15 mouse cellular contexts compared by ENCODE assay signal in genomic region chr9:60626311-60626791, GRCm38 (mm10).
DNase-seq lines count a peak whose midpoint lies in the region; ATAC-seq lines count a peak whose summit lies in the region.
"Had no signal": no experiment of that assay in that cellular context is flagged by ENCODE, and none has a peak within 500 bp of the region (broad histone marks: within the 10 kb centered on the region; RNA-seq: fewer than 3 reads in every experiment).

No protein-coding gene starts in this region.

- H3K4me1 ChIP-seq in midbrain, embryonic 10.5 days = peaks cover 16% of the 10 kb centered on the region
- no peaks in the 10 kb centered on the region for H3K4me1 ChIP-seq in midbrain, embryonic 11.5 days (ENCODE audit: control insufficient read depth, insufficient read depth, low read length)
- H3K4me1 ChIP-seq in hindbrain, embryonic 13.5 days (replicated peaks) = peaks cover 20% of the 10 kb centered on the region

- H3K27ac ChIP-seq in midbrain, embryonic 10.5 days (replicated peaks) = peak overlapping the region; percentile 67
- no peak overlapping the region for H3K27ac ChIP-seq in midbrain, embryonic 11.5 days (ENCODE audit: low read depth, low read length)
- H3K27ac ChIP-seq in hindbrain, embryonic 13.5 days = peak overlapping the region; percentile 45
- H3K27ac ChIP-seq: embryonic facial prominence, embryonic 12.5 days; macrophage; neural tube, embryonic 12.5 days had no signal

- no peak for ATAC-seq in midbrain, embryonic 11.5 days (ENCODE audit: low FRiP score)
- no peak for ATAC-seq in hindbrain, embryonic 13.5 days (ENCODE audit: low FRiP score)

- no peaks in the 10 kb centered on the region for H3K9me3 ChIP-seq in midbrain, embryonic 10.5 days (replicated peaks)
- no peaks in the 10 kb centered on the region for H3K9me3 ChIP-seq in midbrain, embryonic 11.5 days (ENCODE audit: control insufficient read depth, low read length)
- no peaks in the 10 kb centered on the region for H3K9me3 ChIP-seq in hindbrain, embryonic 13.5 days
- H3K9me3 ChIP-seq: embryonic facial prominence, embryonic 12.5 days; neural tube, embryonic 12.5 days had no signal

- WGBS in midbrain, embryonic 10.5 days = 80% methylated on average over 7 of the region's 7 CpGs
- 75% methylated on average over 7 of the region's 7 CpGs for WGBS in midbrain, embryonic 11.5 days
- WGBS in hindbrain, embryonic 13.5 days = 69% methylated on average over 7 of the region's 7 CpGs

- H3K27me3 ChIP-seq in midbrain, embryonic 10.5 days (ENCODE audit: low read depth, poor library complexity, severe bottlenecking) = no peaks in the 10 kb centered on the region
- no peaks in the 10 kb centered on the region for H3K27me3 ChIP-seq in midbrain, embryonic 11.5 days (ENCODE audit: control insufficient read depth, insufficient read depth, low read length)
- H3K27me3 ChIP-seq in hindbrain, embryonic 13.5 days = no peaks in the 10 kb centered on the region
- H3K27me3 ChIP-seq: embryonic facial prominence, embryonic 12.5 days; neural tube, embryonic 12.5 days had no signal

- no peak for DNase-seq in midbrain, embryonic 10.5 days (ENCODE audit: low spot score)
- DNase-seq in midbrain, embryonic 11.5 days (ENCODE audit: low spot score, missing footprints) = no peak
- peak; percentile 65 to 81 for DNase-seq in cerebellum, postnatal 14 days
- peak; percentile 57 for DNase-seq in retina, embryonic 14.5 days (ENCODE audit: low spot score)
- no peak for DNase-seq in right cerebral cortex, postnatal 36 days (ENCODE audit: low spot score in 2 of 2)
- DNase-seq in c-Kit-positive CD71-positive TER-119-positive erythroid progenitor cells, embryonic 14.5 days (ENCODE audit: low spot score) = no peak
- no peak for DNase-seq in lung, postnatal 10 days
- DNase-seq: gastrocnemius, postnatal 10 days; heart, postnatal 10 days; right cerebral cortex, postnatal 25 days had no signal

- no peak overlapping the region for H3K4me3 ChIP-seq in midbrain, embryonic 10.5 days
- no peak overlapping the region for H3K4me3 ChIP-seq in midbrain, embryonic 11.5 days (ENCODE audit: low read depth, low read length)
- H3K4me3 ChIP-seq in hindbrain, embryonic 13.5 days = no peak overlapping the region
- H3K4me3 ChIP-seq: embryonic facial prominence, embryonic 12.5 days; neural tube, embryonic 12.5 days had no signal

- H3K36me3 ChIP-seq in midbrain, embryonic 10.5 days = no peaks in the 10 kb centered on the region
- H3K36me3 ChIP-seq in midbrain, embryonic 11.5 days (ENCODE audit: control insufficient read depth, insufficient read depth, low read length) = no peaks in the 10 kb centered on the region
- no peaks in the 10 kb centered on the region for H3K36me3 ChIP-seq in hindbrain, embryonic 13.5 days
- H3K36me3 ChIP-seq: embryonic facial prominence, embryonic 12.5 days; neural tube, embryonic 12.5 days had no signal

- no peak overlapping the region for H3K4me2 ChIP-seq in midbrain, embryonic 11.5 days
- no peak overlapping the region for H3K4me2 ChIP-seq in hindbrain, embryonic 13.5 days
- H3K4me2 ChIP-seq: embryonic facial prominence, embryonic 12.5 days; liver, embryonic 11.5 days; neural tube, embryonic 12.5 days had no signal

- H3K9ac ChIP-seq in midbrain, embryonic 11.5 days (ENCODE audit: low read length) = no peak overlapping the region
- no peak overlapping the region for H3K9ac ChIP-seq in hindbrain, embryonic 13.5 days
- H3K9ac ChIP-seq: embryonic facial prominence, embryonic 12.5 days; neural tube, embryonic 12.5 days had no signal

Comparison
In these comparisons a context has a peak if more than half of its experiments do, and no peak if none do; other contexts are left out.
1. DNase-seq: peak in cerebellum, postnatal 14 days (2 of 2) and retina, embryonic 14.5 days (single experiment); none in midbrain, embryonic 10.5 days (single experiment), midbrain, embryonic 11.5 days (single experiment), right cerebral cortex, postnatal 36 days (0 of 2), c-Kit-positive CD71-positive TER-119-positive erythroid progenitor cells, embryonic 14.5 days (single experiment) and lung, postnatal 10 days (single experiment).